Mouse (Mus musculus) intestine, embryonic 14.5 days (tissue): ENCODE data around the gene Arhgef10l. TPM values are rescaled to one million over a fixed set of nuclear protein-coding genes. Genes with fewer than 3 reads are reported as not detected.

Source experiments
- ATAC-seq: fragments of 200-750 bp; cut with Nextera tagmentation; replicated peaks from 2 replicates; pipeline ENCODE4 v1.8.0; 2017; ENCODE audit warnings: low read depth, moderate number of reproducible peaks, moderate TSS enrichment, moderate library complexity; ENCODE audit not compliant: low FRiP score, low TSS enrichment
- DNase-seq: peaks from one replicate; pipeline ENCODE4 v3.0.0-alpha.2; 2018; ENCODE audit warnings: low spot score
- H3K27ac ChIP-seq: fragments of 300-500 bp; sonication (generic); 2 replicates; pipeline ENCODE4 v1.5.1; 2014; ENCODE audit warnings: low read depth, mild to moderate bottlenecking, control low read depth
- H3K27me3 ChIP-seq: fragments of 300-500 bp; sonication (generic); replicated peaks from 2 replicates; pipeline ENCODE4 v1.6.1; 2014; ENCODE audit warnings: low read length, control low read depth; ENCODE audit not compliant: control insufficient read depth, insufficient read depth
- H3K36me3 ChIP-seq: fragments of 300-500 bp; sonication (generic); 2 replicates; pipeline ENCODE4 v1.6.1; 2014; ENCODE audit warnings: low read length, control low read depth; ENCODE audit not compliant: control insufficient read depth, insufficient read depth
- H3K4me1 ChIP-seq: fragments of 300-500 bp; sonication (generic); replicated peaks from 2 replicates; pipeline ENCODE4 v1.6.1; 2014; ENCODE audit warnings: low read length, control low read depth, mixed read lengths; ENCODE audit not compliant: control insufficient read depth, insufficient read depth
- H3K4me2 ChIP-seq: fragments of 300-500 bp; sonication (generic); 2 replicates; pipeline ENCODE4 v1.6.1; 2014; ENCODE audit warnings: low read length
- H3K4me3 ChIP-seq: fragments of 300-500 bp; sonication (generic); 2 replicates; pipeline ENCODE4 v1.5.1; 2014; ENCODE audit warnings: low read depth, low read length, control low read depth, mixed read lengths
- H3K9ac ChIP-seq: fragments of 300-500 bp; sonication (generic); 2 replicates; pipeline ENCODE4 v1.6.1; 2014; ENCODE audit warnings: mild to moderate bottlenecking, low read length
- H3K9me3 ChIP-seq: fragments of 300-500 bp; sonication (generic); 2 replicates; pipeline ENCODE4 v1.6.1; 2016; ENCODE audit warnings: low read length, control low read depth; ENCODE audit not compliant: control insufficient read depth
- WGBS: fragments of 180-500 bp; shearing (Covaris S2); extraction: QIAGEN DNeasy Blood & Tissue Kit; methylation state at CpG from one replicate; pipeline ENCODE4 v1.1.7; 2014; 5-methylcytosine and 5-hydroxymethylcytosine counted together
- polyA plus RNA-seq: library from polyadenylated mRNA; unstranded; fragments of >200 nt; fragmentation: Nextera tagmentation; extraction: Ambion mirVana; gene quantifications from 2 replicates; pipeline ENCODE4 v1.2.1, GENCODE M21; 2014

Gene Arhgef10l
- polyA plus RNA-seq, 1 experiment from 2014 or later = 15.2 TPM

DNA sequence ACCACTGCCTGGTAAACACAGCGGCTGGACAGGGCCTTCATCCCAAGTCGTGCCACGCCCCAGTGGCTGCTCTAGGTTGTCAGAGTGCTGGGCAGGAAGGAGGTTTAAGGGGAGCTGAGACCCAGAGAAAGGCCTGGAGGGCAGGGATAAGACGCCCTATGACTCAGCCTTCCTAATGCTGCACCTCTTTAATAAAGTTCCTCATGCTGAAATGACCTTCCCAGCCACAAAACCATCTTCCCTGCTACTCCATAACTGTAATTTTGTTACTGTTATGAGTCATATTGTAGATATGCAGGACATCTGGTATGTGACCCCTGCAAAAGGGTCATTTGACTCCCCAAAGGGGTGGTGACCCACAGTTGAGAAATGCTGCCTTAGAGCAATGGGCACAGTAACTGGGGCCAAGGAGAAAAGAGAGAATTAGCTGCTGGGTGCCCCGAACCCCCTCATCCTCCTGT, 128.2 kb downstream of the Arhgef10l start:
- Histone ChIP-seq H3K36me3 (peaks cover 13% of the 10 kb centered on the region; the same call in 1 of the 2 replicates), H3K9me3 (no peaks in the 10 kb centered on the region), H3K4me3 (no peak overlapping the region), H3K4me1 (no peaks in the 10 kb centered on the region), H3K4me2 (no peak overlapping the region), H3K9ac (no peak overlapping the region), H3K27ac (no peak overlapping the region), H3K27me3 (no peaks in the 10 kb centered on the region)
- 68% methylated on average over 5 of the region's 5 CpGs for WGBS
- no peak for ATAC-seq
- no peak for DNase-seq

- H3K4me2 ChIP-seq = no peak overlapping the region
- no peaks in the 10 kb centered on the region for H3K9me3 ChIP-seq
- DNase-seq (no peak), ATAC-seq (no peak)
- H3K36me3 ChIP-seq = peaks cover 8% of the 10 kb centered on the region; the same call in 1 of the 2 replicates
- H3K27ac ChIP-seq = no peak overlapping the region
- WGBS = 85% methylated on average over 8 of the region's 8 CpGs
- H3K27me3 ChIP-seq = no peaks in the 10 kb centered on the region
- H3K4me1 ChIP-seq = no peaks in the 10 kb centered on the region
- no peak overlapping the region for H3K9ac ChIP-seq
- H3K4me3 ChIP-seq = no peak overlapping the region
Measured at GRCm38 (mm10) chr4:140535323-140535722, 130.5 kb downstream of the Arhgef10l start.

GRCm38 (mm10) chr4:140532270-140532669, 133.5 kb downstream of the Arhgef10l start:
- Histone ChIP-seq H3K4me2 (no peak overlapping the region), H3K27me3 (no peaks in the 10 kb centered on the region), H3K4me1 (no peaks in the 10 kb centered on the region), H3K4me3 (no peak overlapping the region), H3K27ac (no peak overlapping the region), H3K9me3 (no peaks in the 10 kb centered on the region), H3K36me3 (peaks cover 8% of the 10 kb centered on the region; the same call in 1 of the 2 replicates), H3K9ac (no peak overlapping the region)
- DNase-seq (no peak), ATAC-seq (no peak)
- WGBS = 45% methylated on average over 15 of the region's 15 CpGs

DNA sequence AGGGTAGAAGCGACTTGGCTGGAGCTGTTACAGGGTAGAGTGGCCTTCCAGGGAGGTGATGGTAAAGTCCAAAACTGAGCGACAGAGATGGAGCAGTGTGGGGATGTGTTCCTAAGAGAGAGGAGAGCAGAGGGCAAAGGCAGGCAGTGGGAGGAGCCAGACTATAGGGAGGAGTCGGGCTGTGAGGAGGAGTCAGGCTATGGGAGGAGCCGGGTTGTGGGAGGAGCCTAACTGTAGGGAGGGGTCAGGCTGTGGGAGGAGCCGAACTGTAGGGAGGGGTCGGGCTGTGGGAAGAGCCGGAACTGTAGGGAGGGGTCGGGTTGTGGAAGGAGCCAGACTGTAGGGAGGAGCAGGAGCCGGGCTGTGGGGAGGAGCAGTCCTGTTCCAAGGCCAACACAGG, 134.8 kb downstream of the Arhgef10l start:
- no peak overlapping the region for H3K27ac ChIP-seq
- no peaks in the 10 kb centered on the region for H3K9me3 ChIP-seq
- no peak overlapping the region for H3K9ac ChIP-seq
- WGBS = 41% methylated on average over 9 of the region's 9 CpGs
- H3K4me1 ChIP-seq = no peaks in the 10 kb centered on the region
- no peaks in the 10 kb centered on the region for H3K27me3 ChIP-seq
- no peak overlapping the region for H3K4me3 ChIP-seq
- H3K4me2 ChIP-seq = no peak overlapping the region
- DNase-seq = no peak
- peaks cover 17% of the 10 kb centered on the region; the same call in 1 of the 2 replicates for H3K36me3 ChIP-seq
- ATAC-seq = peak; percentile 57; the same call in 1 of the 2 replicates

GRCm38 (mm10) chr4:140529735-140530134, 136.1 kb downstream of the Arhgef10l start:
- Histone ChIP-seq H3K4me3 (no peak overlapping the region), H3K36me3 (peaks cover 16% of the 10 kb centered on the region; the same call in 1 of the 2 replicates), H3K27me3 (no peaks in the 10 kb centered on the region), H3K9ac (no peak overlapping the region), H3K4me2 (no peak overlapping the region), H3K4me1 (no peaks in the 10 kb centered on the region), H3K9me3 (no peaks in the 10 kb centered on the region), H3K27ac (no peak overlapping the region)
- WGBS = 76% methylated on average over 14 of the region's 14 CpGs
- no peak for DNase-seq
- no peak for ATAC-seq

- no peak overlapping the region for H3K27ac ChIP-seq
- DNase-seq (no peak), ATAC-seq (no peak)
- no peak overlapping the region for H3K9ac ChIP-seq
- no peaks in the 10 kb centered on the region for H3K4me1 ChIP-seq
- H3K9me3 ChIP-seq = no peaks in the 10 kb centered on the region
- H3K4me2 ChIP-seq = no peak overlapping the region
- no peaks in the 10 kb centered on the region for H3K27me3 ChIP-seq
- H3K36me3 ChIP-seq = peaks cover 17% of the 10 kb centered on the region
- 73% methylated on average over 4 of the region's 5 CpGs for WGBS
- no peak overlapping the region for H3K4me3 ChIP-seq
Measured at GRCm38 (mm10) chr4:140528443-140528842, 137.4 kb downstream of the Arhgef10l start.

- peaks cover 36% of the 10 kb centered on the region for H3K36me3 ChIP-seq
- no peak overlapping the region for H3K4me3 ChIP-seq
- no peaks in the 10 kb centered on the region for H3K27me3 ChIP-seq
- DNase-seq = no peak
- H3K9ac ChIP-seq = no peak overlapping the region
- no peaks in the 10 kb centered on the region for H3K4me1 ChIP-seq
- no peaks in the 10 kb centered on the region for H3K9me3 ChIP-seq
- WGBS = 71% methylated on average over 10 of the region's 10 CpGs
- H3K4me2 ChIP-seq = no peak overlapping the region
- no peak for ATAC-seq
- H3K27ac ChIP-seq = no peak overlapping the region
Measured at GRCm38 (mm10) chr4:140525674-140526177, 140.1 kb downstream of the Arhgef10l start.

- H3K9ac ChIP-seq = no peak overlapping the region
- DNase-seq (no peak), ATAC-seq (no peak)
- H3K4me2 ChIP-seq = no peak overlapping the region
- no peaks in the 10 kb centered on the region for H3K4me1 ChIP-seq
- no peak overlapping the region for H3K4me3 ChIP-seq
- H3K9me3 ChIP-seq = no peaks in the 10 kb centered on the region
- H3K27ac ChIP-seq = no peak overlapping the region
- no peaks in the 10 kb centered on the region for H3K27me3 ChIP-seq
- H3K36me3 ChIP-seq = peaks cover 42% of the 10 kb centered on the region
- 54% methylated on average over 13 of the region's 13 CpGs for WGBS
Measured at GRCm38 (mm10) chr4:140524927-140525326, 140.9 kb downstream of the Arhgef10l start.

- H3K9ac ChIP-seq = no peak overlapping the region
- H3K9me3 ChIP-seq = no peaks in the 10 kb centered on the region
- H3K4me3 ChIP-seq = no peak overlapping the region
- H3K27ac ChIP-seq = no peak overlapping the region
- no peaks in the 10 kb centered on the region for H3K27me3 ChIP-seq
- H3K36me3 ChIP-seq = peaks cover 50% of the 10 kb centered on the region
- 93% methylated on average over 4 of the region's 4 CpGs for WGBS
- no peak for ATAC-seq
- no peaks in the 10 kb centered on the region for H3K4me1 ChIP-seq
- no peak overlapping the region for H3K4me2 ChIP-seq
- DNase-seq = no peak
Measured at GRCm38 (mm10) chr4:140522873-140523272, 142.9 kb downstream of the Arhgef10l start.
